Mouse (Mus musculus): ENCODE measurements around the gene Gkap1.

DNA sequence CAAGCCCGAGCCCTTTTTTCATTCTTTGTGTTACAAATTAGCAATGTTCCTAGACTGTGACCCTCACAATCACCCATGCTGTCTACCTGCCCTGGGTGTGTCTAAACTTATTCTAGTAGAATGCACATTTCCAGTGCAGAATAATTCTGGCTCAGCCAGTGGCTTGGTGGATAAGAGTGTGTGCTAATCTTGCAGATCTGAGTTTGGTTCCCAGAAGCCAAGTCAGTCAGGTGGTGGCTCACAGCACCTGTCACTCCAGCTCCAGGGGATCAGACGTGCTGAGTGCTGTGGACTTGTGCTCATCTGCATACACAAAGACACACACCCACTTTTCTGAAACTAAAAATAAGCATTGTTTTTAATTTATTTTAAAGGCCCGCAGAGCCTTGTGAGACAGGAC, 38.3 kb upstream of the Gkap1 start:
- TF ChIP-seq E2F4 (IDR thresholded peaks at IDR 0.05; ENCODE audit: borderline replicate concordance, low read depth, low read length), result no peak
- no peak for TF ChIP-seq MAX (IDR thresholded peaks at IDR 0.05; ENCODE audit: low read length)
- TF ChIP-seq CTCF (IDR thresholded peaks at IDR 0.05 in 2 of 3, conservative IDR thresholded peaks at IDR 0.05 in 1 of 3; ENCODE audit: control insufficient read depth in 1 of 3, insufficient read depth in 1 of 3, low read depth in 2 of 3, low read length in 3 of 3, poor library complexity in 1 of 3, severe bottlenecking in 1 of 3), result no peak
- TF ChIP-seq CHD2 (IDR thresholded peaks at IDR 0.05; ENCODE audit: low read length), result no peak
